In the genomic region with DNA sequence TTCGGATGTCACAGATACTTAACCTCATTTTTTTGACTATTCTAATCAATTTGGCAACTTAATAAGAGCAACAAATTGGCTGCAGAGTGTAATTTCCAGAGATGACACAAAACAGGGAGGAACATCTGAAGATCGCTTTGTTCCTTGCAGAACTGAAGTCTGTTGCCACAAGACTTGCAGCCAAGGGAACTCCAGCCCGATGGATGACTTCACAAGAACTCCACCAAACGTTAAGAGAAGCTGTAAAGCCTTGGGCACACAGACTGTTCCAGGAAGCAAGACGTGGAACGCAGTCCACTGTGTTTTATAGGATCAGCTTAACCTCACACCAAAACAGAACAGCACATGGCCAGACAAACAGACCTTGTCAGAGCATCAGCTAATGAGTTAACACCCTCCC, we compare ENCODE assay signal across 13 mouse cellular contexts.
DNase-seq lines count a peak whose midpoint lies in the region; ATAC-seq and TF ChIP-seq lines count a peak whose summit lies in the region.
"Had no signal": no experiment of that assay in that cellular context is flagged by ENCODE, and none has a peak within 500 bp of the region (broad histone marks: within the 10 kb centered on the region; RNA-seq: fewer than 3 reads in every experiment).

No protein-coding gene starts in this region.

- DNase-seq in heart, adult 18-20 months = peak; percentile 25 to 55
- no peak for DNase-seq in testis, postnatal 10 days (ENCODE audit: low spot score)
- peak; percentile 55 for DNase-seq in testis, postnatal 14 days (ENCODE audit: low spot score)
- no peak for DNase-seq in adrenal gland, adult (ENCODE audit: inconsistent age in 2 of 2, low spot score in 1 of 2)
- DNase-seq: cerebellum, adult 9-11 months; thymus, postnatal 14 days had no signal

- peaks cover 8% of the 10 kb centered on the region for H3K27me3 ChIP-seq in heart, embryonic 12.5 days (replicated peaks)
- no peaks in the 10 kb centered on the region for H3K27me3 ChIP-seq in testis, adult 2 months (ENCODE audit: control insufficient read depth, insufficient read depth, low read length)
- no peaks in the 10 kb centered on the region for H3K27me3 ChIP-seq in limb, embryonic 15.5 days
- H3K27me3 ChIP-seq: midbrain, embryonic 15.5 days had no signal

- H3K4me1 ChIP-seq in heart, embryonic 12.5 days (replicated peaks) = peaks cover 27% of the 10 kb centered on the region
- H3K4me1 ChIP-seq in testis, adult 2 months (ENCODE audit: control insufficient read depth, insufficient read depth, low read length) = no peaks in the 10 kb centered on the region
- peaks cover 18% of the 10 kb centered on the region for H3K4me1 ChIP-seq in limb, embryonic 15.5 days
- H3K4me1 ChIP-seq: midbrain, embryonic 15.5 days had no signal

- H3K27ac ChIP-seq in heart, embryonic 12.5 days (ENCODE audit: poor library complexity, severe bottlenecking) = no peak overlapping the region
- H3K27ac ChIP-seq in testis, adult 2 months (ENCODE audit: control insufficient read depth, insufficient read depth, low read depth, low read length) = peak overlapping the region; percentile 39; the same call in 1 of the 2 replicates
- H3K27ac ChIP-seq in limb, embryonic 15.5 days = no peak overlapping the region
- H3K27ac ChIP-seq: liver, embryonic 14.5 days; midbrain, embryonic 15.5 days had no signal

- H3K4me3 ChIP-seq in heart, embryonic 12.5 days = no peak overlapping the region
- H3K4me3 ChIP-seq in testis, adult 2 months (ENCODE audit: control insufficient read depth, low read depth, low read length) = no peak overlapping the region
- no peak overlapping the region for H3K4me3 ChIP-seq in limb, embryonic 15.5 days
- H3K4me3 ChIP-seq: erythroblast, embryonic 14.5 days; megakaryocyte, embryonic 14.5 days; midbrain, embryonic 15.5 days had no signal

- no peak for TF ChIP-seq CTCF in testis, adult 2 months (IDR thresholded peaks at IDR 0.05; ENCODE audit: control insufficient read depth, insufficient read depth, insufficient replicate concordance, low read depth, low read length)

- no peak overlapping the region for H3K4me2 ChIP-seq in heart, embryonic 12.5 days
- no peak overlapping the region for H3K4me2 ChIP-seq in limb, embryonic 15.5 days
- H3K4me2 ChIP-seq: midbrain, embryonic 15.5 days had no signal

- no peaks in the 10 kb centered on the region for H3K36me3 ChIP-seq in heart, embryonic 12.5 days
- no peaks in the 10 kb centered on the region for H3K36me3 ChIP-seq in testis, adult 2 months (ENCODE audit: control insufficient read depth, insufficient read depth, low read length)
- no peaks in the 10 kb centered on the region for H3K36me3 ChIP-seq in limb, embryonic 15.5 days
- H3K36me3 ChIP-seq: midbrain, embryonic 15.5 days had no signal

- no peak for ATAC-seq in heart, embryonic 12.5 days (ENCODE audit: insufficient number of reproducible peaks, low FRiP score)
- ATAC-seq in limb, embryonic 15.5 days (ENCODE audit: insufficient number of reproducible peaks, low FRiP score, low TSS enrichment, low read depth) = 0 out of 2 replicates have a peak, but pooled peaks have one; percentile 37
- ATAC-seq: midbrain, embryonic 15.5 days had no signal

- no peaks in the 10 kb centered on the region for H3K9me3 ChIP-seq in heart, embryonic 12.5 days (replicated peaks)
- H3K9me3 ChIP-seq in limb, embryonic 15.5 days = no peaks in the 10 kb centered on the region
- H3K9me3 ChIP-seq: megakaryocyte, embryonic 14.5 days; midbrain, embryonic 15.5 days had no signal

- 68% methylated on average over 6 of the region's 6 CpGs for WGBS in heart, embryonic 12.5 days
- 27% methylated on average over 6 of the region's 6 CpGs for WGBS in limb, embryonic 15.5 days

- TF ChIP-seq POLR2A in testis, adult 2 months (IDR thresholded peaks at IDR 0.05; ENCODE audit: control insufficient read depth, low read depth, low read length) = no peak

- H3K9ac ChIP-seq in heart, embryonic 12.5 days = no peak overlapping the region
- no peak overlapping the region for H3K9ac ChIP-seq in limb, embryonic 15.5 days
- H3K9ac ChIP-seq: liver, embryonic 14.5 days; midbrain, embryonic 15.5 days had no signal

Comparison
In these comparisons a context has a peak if more than half of its experiments do, and no peak if none do; other contexts are left out.
1. DNase-seq: peak in heart, adult 18-20 months (2 of 2) and testis, postnatal 14 days (single experiment); none in testis, postnatal 10 days (single experiment) and adrenal gland, adult (0 of 2).